Mouse (Mus musculus) CH12.LX (cell line): Measurements from ENCODE around the gene Fkbp14. TPM values are rescaled to one million over a fixed set of nuclear protein-coding genes. Genes with fewer than 3 reads are reported as not detected.

Source experiments
- DNase-seq: peaks from one replicate; pipeline ENCODE4 v3.0.0-alpha.2; 2013; ENCODE audit errors: extremely low read depth
- H3K27ac ChIP-seq: 2 replicates; pipeline ENCODE4 v1.5.1; 2012; ENCODE audit warnings: low read depth, mild to moderate bottlenecking, control low read depth, moderate library complexity; ENCODE audit not compliant: insufficient read depth
- H3K27me3 ChIP-seq: replicated peaks from 2 replicates; pipeline ENCODE3; 2012; ENCODE audit warnings: inconsistent platforms
- H3K36me3 ChIP-seq, 2 experiments: replicated peaks in 1 of 2; 2 replicates each; pipeline versions ENCODE3 to v1.6.1; 2012; ENCODE audit warnings: inconsistent platforms in 1 of 2, low read length in 1 of 2, mild to moderate bottlenecking in 1 of 2, mixed read lengths in 1 of 2, moderate library complexity in 1 of 2; ENCODE audit not compliant: control insufficient read depth in 1 of 2, insufficient read depth in 1 of 2
- H3K4me1 ChIP-seq, 2 experiments: 2 replicates each; pipeline ENCODE4 v1.6.1; 2012; ENCODE audit warnings: inconsistent platforms in 1 of 2, moderate library complexity in 1 of 2; ENCODE audit not compliant: insufficient read depth in 2 of 2, control insufficient read depth in 1 of 2
- H3K4me2 ChIP-seq: 2 replicates; pipeline ENCODE4 v1.6.1; 2012; ENCODE audit warnings: low read depth, mild to moderate bottlenecking, control low read depth; ENCODE audit not compliant: poor library complexity, insufficient read depth, severe bottlenecking
- H3K4me3 ChIP-seq, 3 experiments: fragments of 150-350 bp in 1 of 3; sonication (generic) in 1 of 3; replicated peaks in 1 of 3; 2 replicates each; pipeline versions ENCODE3 to v1.5.1; 2011 to 2012; ENCODE audit warnings: low read depth in 2 of 3, low read length in 2 of 3, mild to moderate bottlenecking in 2 of 3, moderate library complexity in 2 of 3, control low read depth in 1 of 3, improper control_type of control experiment in 1 of 3, inconsistent platforms in 1 of 3, mixed read lengths in 1 of 3; ENCODE audit not compliant: poor library complexity in 1 of 3
- H3K79me2 ChIP-seq: replicated peaks from 2 replicates; pipeline ENCODE4 v1.6.1; 2012; ENCODE audit warnings: mild to moderate bottlenecking, moderate library complexity; ENCODE audit not compliant: control insufficient read depth, poor library complexity, insufficient read depth, severe bottlenecking; ENCODE audit errors: extremely low read depth
- H3K9ac ChIP-seq: 2 replicates; pipeline ENCODE4 v1.6.1; 2012; ENCODE audit warnings: low read depth, mild to moderate bottlenecking, control low read depth, moderate library complexity; ENCODE audit not compliant: insufficient read depth
- H3K9me3 ChIP-seq: replicated peaks from 2 replicates; pipeline ENCODE3; 2012; ENCODE audit warnings: low read length, inconsistent platforms, mixed read lengths
- BHLHE40 ChIP-seq: IDR thresholded peaks from 2 replicates; pipeline ENCODE4 v1.6.1; 2011; ENCODE audit warnings: mild to moderate bottlenecking, low read depth, low read length, improper control_type of control experiment
- CHD1 ChIP-seq: IDR thresholded peaks from 2 replicates; pipeline ENCODE4 v1.6.1; 2012; ENCODE audit warnings: low read depth, low read length, improper control_type of control experiment, inconsistent platforms
- CHD2 ChIP-seq: IDR thresholded peaks from 2 replicates; pipeline ENCODE4 v1.6.1; 2011; ENCODE audit warnings: low read length, improper control_type of control experiment
- CTCF ChIP-seq, 2 experiments: IDR thresholded peaks in 1 of 2; conservative IDR thresholded peaks in 1 of 2; 2 replicates each; pipeline ENCODE4 v1.5.1; 2011 to 2012; ENCODE audit warnings: low read depth in 2 of 2, low read length in 2 of 2, improper control_type of control experiment in 1 of 2, inconsistent platforms in 1 of 2, mild to moderate bottlenecking in 1 of 2, moderate library complexity in 1 of 2
- E2F4 ChIP-seq: IDR thresholded peaks from 2 replicates; pipeline ENCODE4 v1.6.1; 2011; ENCODE audit warnings: low read depth, low read length, improper control_type of control experiment; ENCODE audit not compliant: insufficient replicate concordance
- EP300 ChIP-seq: IDR thresholded peaks from 2 replicates; pipeline ENCODE4 v1.6.1; 2011; ENCODE audit warnings: low read length, improper control_type of control experiment
- IRF4 ChIP-seq: IDR thresholded peaks from 2 replicates; pipeline ENCODE4 v1.6.1; 2014; ENCODE audit warnings: low read depth, mild to moderate bottlenecking, inconsistent platforms, low read length, improper control_type of control experiment
- KAT2A ChIP-seq: IDR thresholded peaks from 2 replicates; pipeline ENCODE4 v1.6.1; 2012; ENCODE audit warnings: low read length, improper control_type of control experiment, inconsistent platforms; ENCODE audit not compliant: insufficient replicate concordance
- MYC ChIP-seq: IDR thresholded peaks from 2 replicates; pipeline ENCODE4 v1.6.1; 2011; ENCODE audit warnings: low read depth, mild to moderate bottlenecking, improper control_type of control experiment, low read length
- NELFE ChIP-seq: IDR thresholded peaks from 2 replicates; pipeline ENCODE4 v1.6.1; 2011; ENCODE audit warnings: low read depth, low read length, improper control_type of control experiment
- PAX5 ChIP-seq: IDR thresholded peaks from 2 replicates; pipeline ENCODE4 v1.6.1; 2012; ENCODE audit warnings: low read length, inconsistent platforms, mixed read lengths
- RAD21 ChIP-seq: IDR thresholded peaks from 2 replicates; pipeline ENCODE4 v1.6.1; 2011; ENCODE audit warnings: low read depth, mild to moderate bottlenecking, low read length, improper control_type of control experiment, moderate library complexity
- SMC3 ChIP-seq: IDR thresholded peaks from 2 replicates; pipeline ENCODE4 v1.6.1; 2011; ENCODE audit warnings: low read depth, low read length, improper control_type of control experiment
- UBTF ChIP-seq: IDR thresholded peaks from 2 replicates; pipeline ENCODE4 v1.6.1; 2012; ENCODE audit warnings: low read depth, mild to moderate bottlenecking, inconsistent platforms, low read length, improper control_type of control experiment, moderate library complexity
- ZMIZ1 ChIP-seq: IDR thresholded peaks from 2 replicates; pipeline ENCODE4 v1.6.1; 2012; ENCODE audit warnings: low read depth, mild to moderate bottlenecking, inconsistent platforms, low read length, improper control_type of control experiment
- ZNF384 ChIP-seq: IDR thresholded peaks from 2 replicates; pipeline ENCODE4 v1.6.1; 2012; ENCODE audit warnings: low read depth, low read length, improper control_type of control experiment, inconsistent platforms
- dilution Hi-C: fragments of 300-500 bp; cut with MboI; formaldehyde crosslinking; loops from 2 replicates; pipeline ENCODE4 v1.14.3; 2020; ENCODE audit warnings: low sequenced_read_pairs; ENCODE audit not compliant: extremely low pct_unique_long_range_greater_than_20kb, extremely low pct_ligation_motif_present
- in situ Hi-C: fragments of 300-500 bp; cut with MboI; formaldehyde crosslinking; loops from 3 replicates; pipeline ENCODE4 v1.14.3; 2019; ENCODE audit warnings: low sequenced_read_pairs, low pct_ligation_motif_present, low pct_unique_long_range_greater_than_20kb, mixed read lengths
- polyA plus RNA-seq: library from polyadenylated mRNA; unstranded; fragments of >175 nt; gene quantifications from 2 replicates; pipeline ENCODE4 v1.2.1, GENCODE M21; 2012; ENCODE audit warnings: low read depth; ENCODE audit not compliant: insufficient read length
- total RNA-seq, 2 experiments: library from RNA; depleted of rRNA; stranded (reverse); fragments of 300-350 nt in 1 of 2; fragments of >200 nt in 1 of 2; gene quantifications; 2 replicates each; pipeline ENCODE4 v1.2.3; 2012 to 2014

Fkbp14 gene
- total and polyA plus RNA-seq, 3 experiments, result 0.50 to 0.95 (median 0.68) TPM

- Histone ChIP-seq H3K27ac (no peak overlapping the region), H3K9ac (no peak overlapping the region)
- in situ Hi-C loops, result loop anchor here (25.0 kb wide), 2 partner anchors 325 to 425 kb away; no protein-coding TSS in a partner anchor
- TF ChIP-seq MYC, result no peak
- no peak for TF ChIP-seq E2F4
- no peak for TF ChIP-seq ZMIZ1
- no peak for TF ChIP-seq CHD2
- TF ChIP-seq EP300, result no peak
- TF ChIP-seq, all 38 proteins: peak for 0
- no peak overlapping the region for H3K4me3 ChIP-seq
- no peaks in the 10 kb centered on the region for H3K9me3 ChIP-seq
- no peak for DNase-seq
- no peaks in the 10 kb centered on the region for H3K79me2 ChIP-seq
- peaks cover 6 to 7% of the 10 kb centered on the region in 2 experiments for H3K36me3 ChIP-seq
- H3K4me2 ChIP-seq, result no peak overlapping the region
- dilution Hi-C loops, result no loop called here
- peaks cover 2 to 14% of the 10 kb centered on the region in 2 experiments; a peak in 3 of 4 replicates for H3K4me1 ChIP-seq
- peaks cover 2% of the 10 kb centered on the region for H3K27me3 ChIP-seq
Observed at GRCm38 (mm10) chr6:54587683-54588082, 9.4 kb downstream of the Fkbp14 start.

DNA sequence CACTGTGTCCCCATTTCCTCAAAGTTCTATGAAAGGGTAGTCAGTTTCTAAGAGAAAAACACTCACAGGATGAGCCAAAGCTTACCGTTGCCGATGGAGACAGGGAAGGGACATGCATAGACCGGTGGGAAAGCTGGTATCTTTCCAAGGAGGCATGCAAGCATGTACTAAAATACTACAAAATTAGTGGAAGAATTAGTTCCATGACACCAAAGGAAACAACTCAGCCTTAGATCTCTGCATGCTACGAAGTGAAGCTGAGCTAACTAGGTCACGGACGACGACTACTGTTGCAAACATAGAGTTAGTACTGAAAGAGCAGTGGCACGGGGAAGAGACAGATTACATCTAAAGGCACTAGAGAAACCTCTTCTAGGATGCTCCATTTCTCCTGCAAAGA is 10.2 kb downstream of the Fkbp14 start:
- dilution Hi-C loops, result no loop called here
- Histone ChIP-seq H3K4me1 (peaks cover 2 to 11% of the 10 kb centered on the region in 2 experiments; a peak in 2 of 4 replicates), H3K4me3 (no peak overlapping the region), H3K9ac (no peak overlapping the region), H3K9me3 (no peaks in the 10 kb centered on the region), H3K79me2 (no peaks in the 10 kb centered on the region), H3K27ac (no peak overlapping the region), H3K27me3 (peaks cover 2% of the 10 kb centered on the region), H3K36me3 (peaks cover 6 to 10% of the 10 kb centered on the region in 2 experiments), H3K4me2 (no peak overlapping the region)
- TF ChIP-seq NELFE, result no peak
- TF ChIP-seq CHD1, result no peak
- in situ Hi-C loops, result loop anchor here (25.0 kb wide), 2 partner anchors 325 to 425 kb away; no protein-coding TSS in a partner anchor
- no peak for DNase-seq

DNA sequence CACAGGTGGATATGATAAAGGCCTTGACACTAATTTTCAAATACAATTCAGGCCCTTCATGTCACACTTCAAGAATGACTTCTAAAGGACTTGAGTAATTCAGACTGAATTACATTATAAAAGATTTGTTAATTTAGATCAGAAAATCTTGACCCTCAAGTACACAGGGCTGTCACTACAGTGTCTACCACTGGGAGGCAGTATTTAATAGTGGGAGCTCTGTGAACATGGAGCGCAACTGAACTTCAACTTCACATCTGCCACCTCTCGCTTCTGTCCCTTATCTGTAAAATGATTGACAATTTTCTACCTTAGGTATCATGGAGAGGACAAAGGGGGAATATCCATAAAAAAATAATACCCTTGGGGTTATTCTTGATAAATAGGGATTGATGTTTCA is 10.9 kb downstream of the Fkbp14 start:
- H3K79me2 ChIP-seq, result no peaks in the 10 kb centered on the region

More for the DNA sequence above, 10.9 kb downstream of the Fkbp14 start:
- no peaks in the 10 kb centered on the region for H3K9me3 ChIP-seq
- H3K4me3 ChIP-seq, result no peak overlapping the region
- H3K27me3 ChIP-seq, result no peaks in the 10 kb centered on the region
- peaks cover 2 to 7% of the 10 kb centered on the region in 2 experiments; a peak in 2 of 4 replicates for H3K4me1 ChIP-seq
- H3K4me2 ChIP-seq, result no peak overlapping the region
- dilution Hi-C loops, result no loop called here
- TF ChIP-seq EP300 (no peak), KAT2A (no peak), ZNF384 (no peak), UBTF (no peak), SMC3 (peak; percentile 79), MYC (no peak), PAX5 (no peak), NELFE (no peak), BHLHE40 (no peak), IRF4 (no peak), RAD21 (peak; percentile 90), CTCF (conservative IDR thresholded peaks at IDR 0.05 in 1 of 2, IDR thresholded peaks at IDR 0.05 in 1 of 2; ENCODE audit: low read depth in 2 of 2, low read length in 2 of 2) (peak; percentile 60 to 90; a peak in 3 of 4 replicates)
- TF ChIP-seq, all 38 proteins: peak for 3
- no peak overlapping the region for H3K27ac ChIP-seq
- DNase-seq, result peak; percentile 51
- in situ Hi-C loops, result loop anchor here (25.0 kb wide), 2 partner anchors 326 to 426 kb away; no protein-coding TSS in a partner anchor
- H3K9ac ChIP-seq, result no peak overlapping the region
- peaks cover 6 to 10% of the 10 kb centered on the region in 2 experiments for H3K36me3 ChIP-seq
